Mouse (Mus musculus) cortical plate, adult 2 months (tissue): ENCODE results near the gene Zswim1. TPM values are rescaled to one million over a fixed set of nuclear protein-coding genes. Genes with fewer than 3 reads are reported as not detected.
A peak's percentile ranks its signal among the peaks of the same experiment; 100 is the strongest.
"Not testable (repeated sequence)": the region's sequence is repeated elsewhere in the genome, so short reads cannot be mapped to it uniquely, and the experiment has no call there.

ENCODE experiments used
- H3K27ac ChIP-seq: fragments of 200-500 bp; 2 replicates; pipeline ENCODE4 v1.5.1; 2012; ENCODE audit warnings: low read length, control low read depth, inconsistent platforms; ENCODE audit not compliant: insufficient read depth
- H3K4me1 ChIP-seq: fragments of 200-500 bp; 2 replicates; pipeline ENCODE4 v1.6.1; 2011; ENCODE audit warnings: low read length; ENCODE audit not compliant: control insufficient read depth, insufficient read depth
- H3K4me3 ChIP-seq: fragments of 200-500 bp; 2 replicates; pipeline ENCODE4 v1.5.1; 2011; ENCODE audit warnings: mild to moderate bottlenecking, low read length, control low read depth; ENCODE audit not compliant: insufficient read depth
- CTCF ChIP-seq: fragments of 200-500 bp; IDR thresholded peaks from 2 replicates; pipeline ENCODE4 v1.5.1; 2011; ENCODE audit warnings: mild to moderate bottlenecking, control low read depth, low read length; ENCODE audit not compliant: insufficient read depth; ENCODE audit errors: extremely low read depth
- POLR2A ChIP-seq: fragments of 200-500 bp; IDR thresholded peaks from 2 replicates; pipeline ENCODE4 v1.6.1; 2011; ENCODE audit warnings: mild to moderate bottlenecking, low read length, control low read depth; ENCODE audit not compliant: insufficient read depth; ENCODE audit errors: extremely low read depth
- polyA plus RNA-seq: library from polyadenylated mRNA; depleted of rRNA; stranded (reverse); fragments of >200 nt; gene quantifications from 2 replicates; pipeline ENCODE4 v1.2.3, GENCODE M21; 2012

The Zswim1 gene
- polyA plus RNA-seq, 1 experiment, result 17.0 TPM

GRCm38 (mm10) chr2:164861094-164861493 lies 38.6 kb downstream of the Zswim1 start:
- Histone ChIP-seq H3K4me1 (no peaks in the 10 kb centered on the region; the same call in 1 of the 2 replicates), H3K4me3 (no peak overlapping the region), H3K27ac (no peak overlapping the region)
- no peak for TF ChIP-seq POLR2A
- TF ChIP-seq CTCF, result no peak

GRCm38 (mm10) chr2:164862179-164862861 lies 39.8 kb downstream of the Zswim1 start:
- TF ChIP-seq CTCF, result no peak
- Histone ChIP-seq H3K27ac (no peak overlapping the region), H3K4me1 (peaks cover 2% of the 10 kb centered on the region; the same call in 1 of the 2 replicates), H3K4me3 (no peak overlapping the region)

- H3K4me3 ChIP-seq, H3K27ac ChIP-seq, H3K4me1 ChIP-seq: not testable (repeated sequence)
Observed at GRCm38 (mm10) chr2:164863411-164863810, 40.9 kb downstream of the Zswim1 start.

- 0 out of 2 replicates have a peak, but pooled peaks cover 2% of the 10 kb centered on the region for H3K4me1 ChIP-seq
- H3K27ac ChIP-seq, result no peak overlapping the region
- no peak overlapping the region for H3K4me3 ChIP-seq
- TF ChIP-seq CTCF, result no peak
- no peak for TF ChIP-seq POLR2A
Observed at GRCm38 (mm10) chr2:164864593-164864992, 42.1 kb downstream of the Zswim1 start.

GRCm38 (mm10) chr2:164866741-164867551 lies 44.5 kb downstream of the Zswim1 start:
- 0 out of 2 replicates have a peak, but pooled peaks cover 2% of the 10 kb centered on the region for H3K4me1 ChIP-seq
- H3K4me3 ChIP-seq, result no peak overlapping the region
- no peak for TF ChIP-seq CTCF
- TF ChIP-seq POLR2A, result no peak
- peak overlapping the region; percentile 64 for H3K27ac ChIP-seq

GRCm38 (mm10) chr2:164867566-164867965 lies 45.1 kb downstream of the Zswim1 start:
- no peak overlapping the region for H3K4me3 ChIP-seq
- TF ChIP-seq CTCF (peak; percentile 22; the same call in 1 of the 2 replicates), POLR2A (no peak)
- H3K4me1 ChIP-seq, result 0 out of 2 replicates have a peak, but pooled peaks cover 2% of the 10 kb centered on the region
- H3K27ac ChIP-seq, result no peak overlapping the region

GRCm38 (mm10) chr2:164868491-164868890 lies 46.0 kb downstream of the Zswim1 start:
- no peak overlapping the region for H3K27ac ChIP-seq
- 0 out of 2 replicates have a peak, but pooled peaks cover 2% of the 10 kb centered on the region for H3K4me1 ChIP-seq
- TF ChIP-seq POLR2A, result no peak
- TF ChIP-seq CTCF, result no peak
- H3K4me3 ChIP-seq, result no peak overlapping the region

- Histone ChIP-seq H3K27ac (no peak overlapping the region), H3K4me1 (no peaks in the 10 kb centered on the region), H3K4me3 (no peak overlapping the region)
- TF ChIP-seq POLR2A, result no peak
- no peak for TF ChIP-seq CTCF
Observed at GRCm38 (mm10) chr2:164871602-164872303, 49.3 kb downstream of the Zswim1 start.

- no peak for TF ChIP-seq POLR2A
- no peak for TF ChIP-seq CTCF
- 0 out of 2 replicates have a peak overlapping the region, but pooled peaks have one; percentile 78 for H3K27ac ChIP-seq
- no peaks in the 10 kb centered on the region for H3K4me1 ChIP-seq
- no peak overlapping the region for H3K4me3 ChIP-seq
Observed at GRCm38 (mm10) chr2:164873621-164874020, 51.1 kb downstream of the Zswim1 start.

- Histone ChIP-seq H3K4me1 (no peaks in the 10 kb centered on the region), H3K27ac (peak overlapping the region; percentile 19; the same call in 1 of the 2 replicates), H3K4me3 (no peak overlapping the region)
- TF ChIP-seq CTCF, result no peak
- no peak for TF ChIP-seq POLR2A
Observed at GRCm38 (mm10) chr2:164874239-164874769, 51.8 kb downstream of the Zswim1 start.

GRCm38 (mm10) chr2:164875648-164876047 lies 53.2 kb downstream of the Zswim1 start:
- not testable (repeated sequence) for H3K4me1 ChIP-seq, H3K27ac ChIP-seq

More at GRCm38 (mm10) chr2:164875648-164876047, 53.2 kb downstream of the Zswim1 start:
- H3K4me3 ChIP-seq, result not testable (repeated sequence)
